In genomic region chr6:83034463-83035055, GRCm38 (mm10) we compare ENCODE assay signal across 8 mouse cellular contexts. TPM values are rescaled to one million over a fixed set of nuclear protein-coding genes. Genes with fewer than 3 reads are reported as not detected.
A peak's percentile ranks its signal among the peaks of the same experiment; 100 is the strongest.
DNase-seq lines count a peak whose midpoint lies in the region; ATAC-seq and TF ChIP-seq lines count a peak whose summit lies in the region.

No protein-coding gene starts in this region.

- H3K4me3 ChIP-seq in lung, embryonic 15.5 days: peak overlapping the region; percentile 76
- peak overlapping the region; percentile 53 for H3K4me3 ChIP-seq in forebrain, embryonic 12.5 days (replicated peaks)
- peak overlapping the region; percentile 50 for H3K4me3 ChIP-seq in limb, embryonic 11.5 days (ENCODE audit: low read depth, low read length)
- H3K4me3 ChIP-seq in olfactory bulb, adult 2 months (ENCODE audit: insufficient read depth, low read depth, low read length): peak overlapping the region; percentile 35; the same call in 1 of the 2 replicates

- WGBS in lung, embryonic 15.5 days: 16% methylated on average over 5 of the region's 5 CpGs
- 15% methylated on average over 5 of the region's 5 CpGs for WGBS in forebrain, embryonic 12.5 days
- 19% methylated on average over 5 of the region's 5 CpGs for WGBS in limb, embryonic 11.5 days
- 42% methylated on average over 5 of the region's 5 CpGs for WGBS in olfactory bulb, adult 2 months

- TF ChIP-seq CTCF in olfactory bulb, adult 2 months (IDR thresholded peaks at IDR 0.05; ENCODE audit: insufficient read depth, low read depth, low read length): no peak

- peak overlapping the region; percentile 95 for H3K27ac ChIP-seq in lung, embryonic 15.5 days
- no peak overlapping the region for H3K27ac ChIP-seq in forebrain, embryonic 12.5 days
- H3K27ac ChIP-seq in limb, embryonic 11.5 days (replicated peaks; ENCODE audit: low read depth, low read length): peak overlapping the region; percentile 68; the same call in 1 of the 2 replicates
- H3K27ac ChIP-seq in olfactory bulb, adult 2 months (ENCODE audit: insufficient read depth, low read depth, low read length): no peak overlapping the region

- H3K9me3 ChIP-seq in lung, embryonic 15.5 days: no peaks in the 10 kb centered on the region
- H3K9me3 ChIP-seq in forebrain, embryonic 12.5 days: no peaks in the 10 kb centered on the region
- no peaks in the 10 kb centered on the region for H3K9me3 ChIP-seq in limb, embryonic 11.5 days (ENCODE audit: control insufficient read depth, low read length)

- H3K9ac ChIP-seq in lung, embryonic 15.5 days: peak overlapping the region; percentile 60
- peak overlapping the region; percentile 60; the same call in 1 of the 2 replicates for H3K9ac ChIP-seq in forebrain, embryonic 12.5 days
- peak overlapping the region; percentile 14 for H3K9ac ChIP-seq in limb, embryonic 11.5 days (ENCODE audit: low read length)

- no peaks in the 10 kb centered on the region for H3K36me3 ChIP-seq in lung, embryonic 15.5 days
- H3K36me3 ChIP-seq in forebrain, embryonic 12.5 days (replicated peaks): no peaks in the 10 kb centered on the region
- H3K36me3 ChIP-seq in limb, embryonic 11.5 days (ENCODE audit: control insufficient read depth, insufficient read depth, low read length): no peaks in the 10 kb centered on the region

- peak overlapping the region; percentile 92 for H3K4me2 ChIP-seq in lung, embryonic 15.5 days
- H3K4me2 ChIP-seq in forebrain, embryonic 12.5 days: peak overlapping the region; percentile 70
- peak overlapping the region; percentile 59 for H3K4me2 ChIP-seq in limb, embryonic 11.5 days (ENCODE audit: low read depth, severe bottlenecking)

- peaks cover 3% of the 10 kb centered on the region; the same call in 1 of the 2 replicates for H3K27me3 ChIP-seq in lung, embryonic 15.5 days
- H3K27me3 ChIP-seq in forebrain, embryonic 12.5 days: peaks cover 66% of the 10 kb centered on the region
- H3K27me3 ChIP-seq in limb, embryonic 11.5 days (ENCODE audit: control insufficient read depth, insufficient read depth, low read length): peaks cover 23% of the 10 kb centered on the region

- no peak for TF ChIP-seq POLR2A in olfactory bulb, adult 2 months (IDR thresholded peaks at IDR 0.05; ENCODE audit: insufficient read depth, low read depth, low read length)

- H3K4me1 ChIP-seq in lung, embryonic 15.5 days: peaks cover 42% of the 10 kb centered on the region
- H3K4me1 ChIP-seq in forebrain, embryonic 12.5 days: peaks cover 38% of the 10 kb centered on the region
- peaks cover 12% of the 10 kb centered on the region for H3K4me1 ChIP-seq in limb, embryonic 11.5 days (ENCODE audit: control insufficient read depth, insufficient read depth, low read length)
- peaks cover 25% of the 10 kb centered on the region for H3K4me1 ChIP-seq in olfactory bulb, adult 2 months (ENCODE audit: control insufficient read depth, insufficient read depth, low read length)

- DNase-seq in lung, postnatal 36 days: no peak
- no peak for DNase-seq in limb, embryonic 11.5 days (ENCODE audit: low spot score)
- no peak for DNase-seq in right cerebral cortex, postnatal 14 days
- no peak for DNase-seq in cerebellum, postnatal 25 days
- DNase-seq in gastrocnemius, postnatal 14 days: no peak

- intact Hi-C loops in gastrocnemius, postnatal 14 days (cut with DNase I; ENCODE audit: low total_unique reads): no loop called here

- no peak for ATAC-seq in lung, embryonic 15.5 days (ENCODE audit: borderline replicate concordance, extremely low read depth, low FRiP score, low TSS enrichment)
- ATAC-seq in forebrain, embryonic 12.5 days (ENCODE audit: low FRiP score): no peak
- no peak for ATAC-seq in limb, embryonic 11.5 days (ENCODE audit: insufficient number of reproducible peaks, low FRiP score, low TSS enrichment, low read depth)

RNA-seq across cellular contexts. Expression of gene Loxl3, which starts 0.6 kb away (rescaled TPM):
- polyA plus RNA-seq in lung, embryonic 15.5 days (2015; fragmentation: Nextera tagmentation; extraction: Ambion mirVana): 21.9 and 23.2 TPM in 2 replicates
- polyA plus RNA-seq in forebrain, embryonic 12.5 days (2016; fragmentation: Nextera tagmentation; extraction: Ambion mirVana): 6.2 and 8.0 TPM in 2 replicates
- polyA plus RNA-seq in limb, embryonic 11.5 days (2014; fragmentation: Nextera tagmentation; extraction: Ambion mirVana): 10.1 and 13.7 TPM in 2 replicates
- not detected in 2 replicates for polyA plus RNA-seq in olfactory bulb, adult 2 months (2012; ENCODE audit: insufficient read depth, insufficient read length, low replicate concordance, missing spikeins)
- total RNA-seq in gastrocnemius, postnatal 14 days (2021): 1 to 10 TPM; 6.9 to 7.4 TPM

RNA-seq across cellular contexts. Expression of gene Dok1, which starts 1.3 kb away (rescaled TPM):
- 18.3 and 19.6 TPM in 2 replicates for polyA plus RNA-seq in lung, embryonic 15.5 days (2015; fragmentation: Nextera tagmentation; extraction: Ambion mirVana)
- 4.9 and 5.4 TPM in 2 replicates for polyA plus RNA-seq in forebrain, embryonic 12.5 days (2016; fragmentation: Nextera tagmentation; extraction: Ambion mirVana)
- polyA plus RNA-seq in limb, embryonic 11.5 days (2014; fragmentation: Nextera tagmentation; extraction: Ambion mirVana): 6.5 and 7.3 TPM in 2 replicates
- not detected in 2 replicates for polyA plus RNA-seq in olfactory bulb, adult 2 months (2012; ENCODE audit: insufficient read depth, insufficient read length, low replicate concordance, missing spikeins)
- total RNA-seq in gastrocnemius, postnatal 14 days (2021): 1 to 10 TPM; 5.0 to 7.1 TPM

RNA-seq across cellular contexts. Expression of gene Aup1, which starts 19.8 kb away (rescaled TPM):
- 177 and 188 TPM in 2 replicates for polyA plus RNA-seq in lung, embryonic 15.5 days (2015; fragmentation: Nextera tagmentation; extraction: Ambion mirVana)
- polyA plus RNA-seq in forebrain, embryonic 12.5 days (2016; fragmentation: Nextera tagmentation; extraction: Ambion mirVana): 137 and 142 TPM in 2 replicates
- polyA plus RNA-seq in limb, embryonic 11.5 days (2014; fragmentation: Nextera tagmentation; extraction: Ambion mirVana): 122 and 123 TPM in 2 replicates
- polyA plus RNA-seq in olfactory bulb, adult 2 months (2012; ENCODE audit: insufficient read depth, insufficient read length, low replicate concordance, missing spikeins): not detected in 2 replicates
- 10 to 100 TPM; 60.2 to 65.8 TPM for total RNA-seq in gastrocnemius, postnatal 14 days (2021)

RNA-seq across cellular contexts. Expression of gene Htra2, which starts 20.5 kb away (rescaled TPM):
- 76.6 and 78.4 TPM in 2 replicates for polyA plus RNA-seq in lung, embryonic 15.5 days (2015; fragmentation: Nextera tagmentation; extraction: Ambion mirVana)
- polyA plus RNA-seq in forebrain, embryonic 12.5 days (2016; fragmentation: Nextera tagmentation; extraction: Ambion mirVana): 64.3 and 65.9 TPM in 2 replicates
- 28.7 and 33.2 TPM in 2 replicates for polyA plus RNA-seq in limb, embryonic 11.5 days (2014; fragmentation: Nextera tagmentation; extraction: Ambion mirVana)
- not detected in 2 replicates for polyA plus RNA-seq in olfactory bulb, adult 2 months (2012; ENCODE audit: insufficient read depth, insufficient read length, low replicate concordance, missing spikeins)
- total RNA-seq in gastrocnemius, postnatal 14 days (2021): 10 to 100 TPM; 20.0 to 21.7 TPM

RNA-seq across cellular contexts. Expression of gene Dqx1, which starts 23.1 kb away (rescaled TPM):
- polyA plus RNA-seq in lung, embryonic 15.5 days (2015; fragmentation: Nextera tagmentation; extraction: Ambion mirVana): 0.98 and 1.7 TPM in 2 replicates
- polyA plus RNA-seq in forebrain, embryonic 12.5 days (2016; fragmentation: Nextera tagmentation; extraction: Ambion mirVana): 0.63 and 0.88 TPM in 2 replicates
- 0.35 and 0.88 TPM in 2 replicates for polyA plus RNA-seq in limb, embryonic 11.5 days (2014; fragmentation: Nextera tagmentation; extraction: Ambion mirVana)
- polyA plus RNA-seq in olfactory bulb, adult 2 months (2012; ENCODE audit: insufficient read depth, insufficient read length, low replicate concordance, missing spikeins): not detected in 2 replicates
- under 1 TPM; 0.27 to 0.35 TPM for total RNA-seq in gastrocnemius, postnatal 14 days (2021)

Comparison
In these comparisons a context has a peak if more than half of its experiments do, and no peak if none do; other contexts are left out.
1. H3K27ac ChIP-seq: peak in lung, embryonic 15.5 days (single experiment) and limb, embryonic 11.5 days (single experiment); none in forebrain, embryonic 12.5 days (single experiment) and olfactory bulb, adult 2 months (single experiment).
2. Peak in every context shown above with its lines, with median percentiles within 50 percentile points of each other: H3K4me2 ChIP-seq, H3K4me3 ChIP-seq and H3K9ac ChIP-seq.